Mouse (Mus musculus) spleen, postnatal 36 days (tissue): ENCODE measurements around the gene Gm3336.
A peak's percentile ranks its signal among the peaks of the same experiment; 100 is the strongest.

Experiments
- DNase-seq, 2 experiments: peaks; one replicate each; pipeline ENCODE4 v3.0.0; 2022; ENCODE audit warnings: low spot score in 2 of 2, mixed read lengths in 1 of 2

Gm3336 gene

DNA sequence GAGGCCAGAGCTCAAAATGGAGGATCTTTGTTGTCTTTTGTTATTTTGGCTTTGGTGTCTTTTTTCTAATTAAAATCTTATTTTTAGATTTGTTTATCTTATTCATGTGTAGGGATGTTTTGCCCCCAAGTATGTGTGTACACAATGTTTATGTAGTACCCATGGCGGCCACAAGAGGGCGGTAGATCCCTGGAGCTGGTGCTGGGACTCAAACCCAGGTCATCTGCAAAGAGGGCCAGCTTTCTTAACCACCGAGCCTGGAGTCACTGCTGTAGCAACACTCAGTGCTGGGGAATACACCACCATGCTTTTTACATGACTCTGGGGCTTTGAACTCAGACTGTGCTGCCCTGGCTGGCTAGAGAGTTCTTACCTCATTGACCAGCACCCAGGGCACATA is 45.0 kb downstream of the Gm3336 start:
- DNase-seq = peak; percentile 59 to 74

DNA sequence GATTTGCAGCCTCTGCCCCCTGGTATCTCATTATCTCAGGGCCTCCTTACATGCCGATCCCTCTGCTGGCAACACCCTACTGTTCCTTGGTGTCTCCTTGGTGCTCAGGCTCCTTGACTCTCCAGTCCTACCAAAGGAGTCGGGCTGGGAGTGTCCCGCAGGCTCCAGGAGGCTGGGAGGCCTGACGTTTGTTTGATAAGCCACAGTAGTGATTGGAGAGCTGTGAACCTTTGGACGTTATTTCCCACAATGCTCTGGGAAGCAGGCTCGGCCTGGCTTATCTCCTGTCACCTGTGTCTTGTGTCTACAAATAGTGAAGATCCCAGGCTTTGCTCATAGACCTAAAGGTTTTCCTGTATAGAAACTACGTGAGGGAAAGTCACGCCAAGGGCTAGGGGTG is 45.7 kb downstream of the Gm3336 start:
- peak in 1 of 2 experiments; percentile 46 for DNase-seq

DNA sequence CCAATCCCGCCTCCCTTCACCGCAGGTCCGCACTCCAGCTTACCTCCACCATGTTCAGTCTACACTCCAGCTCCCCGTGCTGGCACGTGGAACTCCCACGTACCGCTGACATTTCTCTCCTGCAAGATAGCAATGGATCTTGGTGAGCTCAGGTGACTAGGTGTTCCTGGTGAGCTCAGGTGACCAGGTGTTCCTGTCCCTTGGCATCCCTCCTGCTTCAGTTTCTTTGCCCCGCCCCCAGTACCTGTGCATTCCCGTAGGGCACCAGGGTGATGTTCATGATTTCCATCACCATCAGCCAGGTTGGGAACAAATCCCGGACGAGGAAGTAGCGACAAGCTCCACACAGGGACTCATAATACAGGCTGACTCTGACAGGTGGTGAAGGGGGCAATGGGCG is 46.3 kb downstream of the Gm3336 start:
- no peak for DNase-seq

- peak; percentile 59 to 69 for DNase-seq
Observed at GRCm38 (mm10) chr8:70765329-70765728, 47.0 kb downstream of the Gm3336 start.

DNA sequence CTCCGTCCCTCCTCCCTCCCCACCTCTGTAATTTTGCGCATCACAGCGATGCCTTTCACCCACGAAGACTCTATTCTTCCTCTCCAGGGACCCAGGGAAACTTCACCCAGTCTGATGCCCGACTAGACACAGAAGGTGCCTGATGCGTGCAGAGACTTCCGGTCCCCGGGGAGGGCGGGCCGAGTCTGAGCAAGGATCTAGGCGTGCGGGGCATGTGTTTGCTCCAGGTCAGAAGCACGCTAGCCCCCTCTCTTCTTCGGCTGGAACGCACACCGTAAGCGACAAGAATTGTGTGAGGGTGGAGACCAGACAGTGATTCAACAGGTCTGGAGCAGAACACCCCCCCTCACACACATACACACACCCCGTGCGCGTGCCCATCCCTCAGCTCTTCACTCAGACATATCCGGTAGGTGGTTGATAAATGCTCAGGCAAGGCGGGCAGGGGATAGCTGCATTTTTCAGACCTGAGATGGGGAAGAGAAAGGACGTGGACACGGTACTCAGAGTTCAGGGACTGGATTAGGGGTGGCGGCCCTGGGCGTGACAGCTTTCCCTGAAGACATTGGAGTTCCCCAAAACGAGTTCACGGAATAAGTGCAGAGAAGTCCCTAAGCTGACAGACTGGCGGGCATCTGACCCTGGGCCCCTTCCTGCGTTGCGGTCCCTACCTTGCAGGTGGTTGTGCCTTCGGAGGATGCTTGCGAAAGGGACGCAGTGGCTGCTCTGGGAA is 47.7 kb downstream of the Gm3336 start:
- DNase-seq = peak; percentile 90 to 92

- peak; percentile 78 to 83 for DNase-seq
Observed at GRCm38 (mm10) chr8:70766571-70767440, 48.5 kb downstream of the Gm3336 start.

DNA sequence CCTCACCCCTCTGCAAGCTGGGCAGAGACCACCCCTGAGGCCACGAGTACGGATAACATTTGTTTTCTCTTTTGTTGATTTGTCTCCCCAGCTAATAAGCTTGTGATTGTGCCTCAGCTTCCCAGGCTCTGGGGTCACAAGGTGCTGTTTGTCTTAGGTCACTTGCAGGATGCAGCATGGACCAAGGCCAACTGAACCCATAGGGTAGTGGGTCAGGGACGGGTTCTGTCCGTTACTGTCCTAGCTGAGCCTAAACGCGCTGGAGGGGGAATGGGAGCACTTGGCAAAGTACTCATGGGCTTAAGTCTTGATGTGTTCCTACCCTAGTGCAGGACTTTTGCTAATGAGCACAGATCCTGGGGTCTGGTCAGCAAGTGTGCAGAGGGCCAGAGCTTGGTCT is 49.2 kb downstream of the Gm3336 start:
- DNase-seq = no peak

DNA sequence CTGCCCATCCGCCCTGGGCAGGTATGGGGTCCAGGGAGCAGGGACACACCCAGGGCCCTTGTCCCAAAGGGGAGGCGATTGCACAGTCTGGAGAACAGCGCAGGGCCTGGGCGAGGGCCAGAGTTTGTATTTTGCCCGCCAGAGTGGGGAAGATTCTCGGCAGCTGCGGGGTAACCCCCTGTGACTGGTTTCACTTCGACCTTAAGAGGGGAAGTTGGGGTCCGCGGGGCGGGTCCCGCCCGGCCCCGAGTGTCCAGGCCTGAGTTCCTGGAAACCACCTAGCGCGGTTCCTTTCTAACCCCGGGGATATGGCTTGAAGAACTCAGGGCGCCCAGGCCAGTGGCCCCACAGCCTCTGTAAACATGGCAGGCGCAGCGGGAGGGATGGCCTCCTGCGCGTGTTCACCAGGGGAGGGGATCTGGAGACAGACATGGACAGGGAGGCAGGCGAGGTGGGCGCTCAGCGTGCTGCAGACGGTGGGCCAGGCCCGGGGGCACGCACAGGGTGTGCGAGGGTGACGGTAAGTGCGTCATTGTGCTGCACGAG is 50.0 kb downstream of the Gm3336 start:
- DNase-seq = peak; percentile 91 to 92

GRCm38 (mm10) chr8:70768956-70769355 is 50.6 kb downstream of the Gm3336 start:
- DNase-seq = peak; percentile 54 to 66

GRCm38 (mm10) chr8:70769359-70769758 is 51.0 kb downstream of the Gm3336 start:
- DNase-seq = peak; percentile 94 to 96

DNA sequence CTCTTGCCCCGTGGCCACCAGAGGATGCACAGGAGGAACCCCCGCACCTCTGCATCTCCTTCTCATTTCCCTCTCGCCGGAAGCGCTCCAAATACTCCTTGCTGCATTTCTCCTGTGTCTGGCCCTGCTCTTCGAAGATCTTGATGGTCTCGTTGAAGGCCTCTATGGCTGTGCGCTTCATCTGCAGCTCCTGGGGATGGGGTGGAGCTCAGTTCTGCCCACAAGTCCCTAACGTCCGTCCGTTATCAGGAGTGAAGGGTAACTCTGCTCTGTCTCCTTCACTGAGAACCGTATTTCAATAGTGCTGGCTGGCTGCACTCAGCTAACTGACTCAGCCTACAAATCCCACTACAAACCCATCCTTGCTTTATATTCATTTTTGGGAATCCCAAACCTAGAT is 51.5 kb downstream of the Gm3336 start:
- DNase-seq = no peak

GRCm38 (mm10) chr8:70770748-70771147 is 52.4 kb downstream of the Gm3336 start:
- no peak for DNase-seq

DNA sequence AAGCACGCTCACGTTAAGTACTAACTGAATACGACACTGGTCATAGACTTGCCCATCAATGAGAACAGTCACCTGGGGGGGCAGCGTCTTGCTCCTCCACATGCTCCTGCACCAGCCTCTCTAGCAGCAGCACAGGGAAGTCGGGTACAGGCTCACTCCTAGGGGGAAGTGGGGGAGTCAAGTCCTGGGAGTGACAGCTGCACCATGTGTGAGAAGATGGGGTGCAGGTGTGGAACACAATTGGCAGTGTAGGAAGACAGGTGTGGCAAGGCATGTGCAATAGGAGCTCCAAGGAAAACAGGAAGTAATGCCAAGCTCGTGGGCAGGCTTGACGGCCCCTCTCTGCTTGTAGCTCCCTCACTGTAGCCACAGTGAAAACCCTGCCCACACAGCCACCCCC is 52.9 kb downstream of the Gm3336 start:
- no peak for DNase-seq

DNA sequence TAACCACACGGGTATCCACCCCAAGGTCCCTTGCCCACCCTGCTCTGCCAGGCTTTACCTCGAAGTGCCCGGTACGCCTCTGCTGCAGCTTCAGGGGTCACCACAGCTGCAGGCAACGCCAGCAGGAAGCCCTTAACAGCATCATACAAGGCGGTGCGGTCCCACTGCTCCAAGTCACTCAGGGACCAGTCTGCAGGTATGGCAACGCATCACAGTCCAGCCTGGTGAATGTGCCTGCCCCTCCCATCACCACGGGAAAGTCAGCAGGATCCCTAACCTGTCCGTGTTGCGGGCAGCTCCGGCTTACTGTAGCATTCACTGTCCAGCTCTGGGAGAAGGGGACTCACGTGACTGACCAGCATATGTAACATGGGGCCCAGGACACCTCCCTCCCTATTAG is 53.7 kb downstream of the Gm3336 start:
- no peak for DNase-seq
